Mouse (Mus musculus) neutrophil, adult 5-6 weeks (primary cell): ENCODE results near the gene Olfr912. TPM values are rescaled to one million over a fixed set of nuclear protein-coding genes. Genes with fewer than 3 reads are reported as not detected.

Experiments used
- ATAC-seq: fragments of 151-379, 151-347 bp; 2 replicates; pipeline ENCODE4 v1.8.0; 2017; ENCODE audit warnings: mild to moderate bottlenecking, moderate TSS enrichment; ENCODE audit not compliant: insufficient number of reproducible peaks, poor library complexity, low FRiP score, severe bottlenecking; ENCODE audit errors: extremely low read depth
- total RNA-seq: library from RNA; stranded (forward); fragments of 200-1000 nt; gene quantifications from 2 replicates; pipeline ENCODE4 v1.2.3, GENCODE M21; 2017

The Olfr912 gene
- 0.12 TPM in 1 of 2 replicates, not detected in the other for total RNA-seq

GRCm38 (mm10) chr9:38579878-38580277 lies at the start of gene Olfr912:
Gene Olfr912, plus strand, starts transcription at chr9:38580178.
- ATAC-seq: no peak

- no peak for ATAC-seq
These were observed 42.4 kb upstream of the Olfr912 start, which contains the start of gene Olfr910 for GRCm38 (mm10) chr9:38537549-38537948. Gene Olfr910, plus strand, starts transcription at chr9:38537849.

DNA sequence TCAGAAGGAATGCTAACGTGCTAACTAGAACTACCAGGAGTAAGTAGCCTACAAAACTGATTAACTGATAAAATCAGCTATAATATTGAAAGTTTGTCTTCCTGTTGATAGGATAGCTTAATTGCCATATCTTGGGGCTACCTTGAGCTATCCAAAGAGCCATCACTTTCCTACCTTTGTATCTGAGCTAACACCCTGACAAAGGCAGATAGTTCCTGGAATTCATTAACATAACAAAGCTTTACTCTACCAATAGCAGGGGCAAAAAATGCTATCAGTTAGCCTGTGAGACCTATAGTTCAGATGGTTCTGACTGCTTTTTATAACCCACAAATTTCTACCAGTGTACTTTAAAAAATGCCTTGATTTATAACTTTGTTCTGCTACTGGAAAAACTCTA lies 11.1 kb downstream of the Olfr912 start:
- no peak for ATAC-seq

DNA sequence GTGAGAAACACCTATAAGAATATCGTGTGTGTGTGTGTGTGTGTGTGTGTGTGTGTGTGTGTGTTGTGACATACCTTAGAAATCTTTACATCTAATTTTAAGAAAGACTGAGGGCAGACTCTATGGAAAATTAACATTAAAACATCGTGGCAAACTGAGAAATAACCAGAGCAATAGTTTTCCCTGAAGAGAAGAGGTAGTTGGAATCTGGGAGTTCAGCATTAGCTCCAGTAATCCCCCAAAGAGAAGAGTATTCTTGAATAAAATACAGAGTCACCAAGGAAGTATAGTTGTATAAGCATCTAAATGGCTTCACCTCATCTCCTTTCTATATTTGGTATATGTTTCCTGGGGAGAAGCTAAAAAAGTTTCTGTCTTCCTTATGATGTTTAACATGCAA lies 12.5 kb downstream of the Olfr912 start, which contains the start of gene Olfr913:
Gene Olfr913, plus strand, starts transcription at position 301 of the 400 bp plus-strand sequence.
- ATAC-seq: no peak

DNA sequence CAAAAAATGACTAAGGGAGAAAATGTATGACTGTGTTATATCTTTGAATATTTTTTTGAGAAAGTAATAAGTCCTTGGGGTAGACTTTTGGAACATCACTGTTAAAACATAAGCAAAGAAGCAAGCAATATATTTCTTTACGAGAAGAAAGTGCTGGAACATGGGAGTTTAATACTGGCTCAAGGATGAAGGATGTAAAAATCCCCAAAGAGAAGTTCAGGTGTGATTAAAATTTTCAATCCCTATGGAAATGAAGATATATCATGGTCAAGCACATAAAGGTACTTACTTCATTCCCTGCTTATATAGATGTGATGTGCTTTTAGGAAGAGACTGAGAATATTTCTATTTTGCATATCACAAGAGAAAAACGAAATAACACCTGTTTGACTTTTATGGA lies 24.8 kb downstream of the Olfr912 start, which contains the start of gene Olfr914:
Gene Olfr914, plus strand, starts transcription at position 301 of the 400 bp plus-strand sequence.
- ATAC-seq: no peak

DNA sequence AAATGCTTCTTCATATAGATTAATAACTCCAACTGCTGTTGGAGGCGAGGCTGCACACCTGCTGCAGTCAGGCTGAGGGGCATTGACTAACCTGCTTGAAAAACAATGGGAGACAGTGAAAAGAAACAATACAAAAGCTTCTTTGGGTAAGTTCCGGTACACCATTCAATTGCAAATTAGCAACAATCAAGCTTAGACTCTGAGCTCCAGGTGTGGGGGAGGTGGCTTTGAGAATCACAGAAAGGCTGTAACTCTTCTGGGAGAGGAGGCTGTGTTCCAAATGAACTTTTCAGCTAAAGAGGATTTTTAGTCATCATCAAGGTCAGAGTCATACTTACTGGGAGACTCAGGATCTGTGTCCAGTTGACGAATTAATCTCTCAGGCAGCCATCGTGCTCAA lies 52.4 kb downstream of the Olfr912 start:
- no peak for ATAC-seq

Other genes with a start within 250 kb of the Olfr912 start
- gene Olfr898, start 231.8 kb upstream of the Olfr912 start, total RNA-seq: not detected in 2 replicates
- gene Olfr250, start 213.3 kb upstream of the Olfr912 start, total RNA-seq: not detected in 2 replicates
- gene Olfr251, start 203.1 kb upstream of the Olfr912 start, total RNA-seq: not detected in 2 replicates
- not detected in 2 replicates for gene Olfr147, start 178.5 kb upstream of the Olfr912 start, total RNA-seq
- gene Olfr901, start 150.7 kb upstream of the Olfr912 start, total RNA-seq: not detected in 2 replicates
- gene Olfr902, start 132.5 kb upstream of the Olfr912 start, total RNA-seq: not detected in 2 replicates
- 0.12 TPM in 2 replicates for gene Olfr904, start 117.0 kb upstream of the Olfr912 start, total RNA-seq
- gene Olfr905, start 109.1 kb upstream of the Olfr912 start, total RNA-seq: 0.25 TPM in 1 of 2 replicates, not detected in the other
- not detected in 2 replicates for gene Olfr906, start 93.1 kb upstream of the Olfr912 start, total RNA-seq
- not detected in 2 replicates for gene Olfr907, start 84.4 kb upstream of the Olfr912 start, total RNA-seq
- gene Olfr911-ps1, start 58.6 kb upstream of the Olfr912 start, total RNA-seq: not detected in 2 replicates
- gene Olfr910, start 42.3 kb upstream of the Olfr912 start, total RNA-seq: not detected in 2 replicates
- gene Olfr913, start 12.6 kb downstream of the Olfr912 start, total RNA-seq: not detected in 2 replicates
- gene Olfr914, start 24.9 kb downstream of the Olfr912 start, total RNA-seq: not detected in 2 replicates
- not detected in 2 replicates for gene Olfr916, start 79.7 kb downstream of the Olfr912 start, total RNA-seq
- gene Olfr917, start 85.7 kb downstream of the Olfr912 start, total RNA-seq: not detected in 2 replicates
- not detected in 2 replicates for gene Olfr918, start 94.4 kb downstream of the Olfr912 start, total RNA-seq
- not detected in 2 replicates for gene Olfr919, start 123.5 kb downstream of the Olfr912 start, total RNA-seq
- 9.8 and 10.4 TPM in 2 replicates for gene Vwa5a, start 138.1 kb downstream of the Olfr912 start, total RNA-seq
- gene Olfr920, start 172.1 kb downstream of the Olfr912 start, total RNA-seq: 0.12 TPM in 2 replicates
- not detected in 2 replicates for gene Olfr921, start 192.9 kb downstream of the Olfr912 start, total RNA-seq
- not detected in 2 replicates for gene Olfr922, start 234.4 kb downstream of the Olfr912 start, total RNA-seq
- gene Olfr923, start 246.4 kb downstream of the Olfr912 start, total RNA-seq: not detected in 2 replicates